Mouse (Mus musculus) hindbrain, embryonic 11.5 days (tissue): ENCODE measurements around the gene Scamp1. TPM values are rescaled to one million over a fixed set of nuclear protein-coding genes. Genes with fewer than 3 reads are reported as not detected.
A peak's percentile ranks its signal among the peaks of the same experiment; 100 is the strongest.

Source experiments
- ATAC-seq: fragments of 200-750 bp; cut with Nextera tagmentation; 2 replicates; pipeline ENCODE4 v1.8.0; 2017; ENCODE audit warnings: mild to moderate bottlenecking, moderate TSS enrichment, moderate library complexity; ENCODE audit not compliant: low FRiP score
- DNase-seq: peaks from one replicate; pipeline ENCODE4 v3.0.0-alpha.2; 2015; ENCODE audit warnings: low spot score
- H3K27ac ChIP-seq: fragments of 300-500 bp; sonication (generic); 2 replicates; pipeline ENCODE4 v1.5.1; 2014; ENCODE audit warnings: mild to moderate bottlenecking, low read depth, low read length
- H3K27me3 ChIP-seq: fragments of 300-500 bp; sonication (generic); 2 replicates; pipeline ENCODE4 v1.6.1; 2014; ENCODE audit warnings: mild to moderate bottlenecking, low read length, moderate library complexity, mixed read lengths; ENCODE audit not compliant: control insufficient read depth, insufficient read depth
- H3K36me3 ChIP-seq: fragments of 300-500 bp; sonication (generic); 2 replicates; pipeline ENCODE4 v1.6.1; 2014; ENCODE audit warnings: mild to moderate bottlenecking, low read length, moderate library complexity, mixed read lengths; ENCODE audit not compliant: control insufficient read depth, insufficient read depth
- H3K4me1 ChIP-seq: fragments of 300-500 bp; sonication (generic); replicated peaks from 2 replicates; pipeline ENCODE4 v1.6.1; 2014; ENCODE audit warnings: low read length, mixed read lengths; ENCODE audit not compliant: control insufficient read depth, insufficient read depth
- H3K4me2 ChIP-seq: fragments of 300-500 bp; sonication (generic); replicated peaks from 2 replicates; pipeline ENCODE4 v1.6.1; 2014; ENCODE audit warnings: mild to moderate bottlenecking, low read depth, low read length
- H3K4me3 ChIP-seq: fragments of 300-500 bp; sonication (generic); 2 replicates; pipeline ENCODE4 v1.5.1; 2014; ENCODE audit warnings: low read depth, low read length
- H3K9ac ChIP-seq: fragments of 300-500 bp; sonication (generic); 2 replicates; pipeline ENCODE4 v1.6.1; 2014; ENCODE audit warnings: low read depth, low read length
- H3K9me3 ChIP-seq: fragments of 300-500 bp; sonication (generic); 2 replicates; pipeline ENCODE4 v1.6.1; 2016; ENCODE audit warnings: low read length; ENCODE audit not compliant: control insufficient read depth
- WGBS: fragments of 180-500 bp; shearing (Covaris S2); extraction: QIAGEN DNeasy Blood & Tissue Kit; methylation state at CpG from one replicate; pipeline ENCODE4 v1.1.7; 2014; 5-methylcytosine and 5-hydroxymethylcytosine counted together
- polyA plus RNA-seq: library from polyadenylated mRNA; unstranded; fragments of >200 nt; fragmentation: Nextera tagmentation; extraction: Ambion mirVana; gene quantifications from 2 replicates; pipeline ENCODE4 v1.2.1, GENCODE M21; 2014

Gene Scamp1
- polyA plus RNA-seq, 1 experiment from 2014 or later = 49.6 TPM

DNA sequence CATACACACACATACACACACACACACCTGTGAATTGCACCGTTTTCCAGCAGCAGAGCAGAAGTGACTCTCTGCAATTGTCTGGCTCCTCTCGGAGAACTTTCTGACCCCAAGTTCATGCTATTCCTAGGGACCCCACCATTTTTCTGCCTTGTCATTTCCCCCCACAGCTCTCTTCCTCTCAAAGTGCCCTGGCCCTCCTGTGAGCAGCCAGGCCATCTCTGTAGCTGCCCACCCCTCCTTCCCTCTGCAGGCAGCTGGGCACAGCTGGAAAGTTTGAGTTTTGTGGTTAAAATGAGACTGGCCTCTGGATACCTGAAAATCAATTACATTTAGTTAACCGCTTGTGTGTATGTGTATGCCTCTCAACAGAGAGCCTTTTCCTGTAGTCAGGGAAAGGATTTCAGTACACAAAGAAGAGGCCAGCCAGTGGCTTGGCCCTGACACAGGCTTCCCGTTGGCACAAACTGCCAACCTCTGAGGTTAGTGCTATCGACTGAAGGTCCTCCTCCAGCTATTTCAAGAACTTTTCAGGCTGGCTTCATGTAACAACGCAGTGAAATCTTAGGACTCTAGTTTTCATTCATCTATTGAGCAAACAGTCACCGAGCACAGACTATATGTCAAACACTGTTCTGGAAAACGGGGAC lies 102.2 kb downstream of the Scamp1 start:
- no peak overlapping the region for H3K4me2 ChIP-seq
- H3K27ac ChIP-seq = no peak overlapping the region
- no peak for ATAC-seq
- peaks cover 2% of the 10 kb centered on the region; the same call in 1 of the 2 replicates for H3K4me1 ChIP-seq
- no peak overlapping the region for H3K9ac ChIP-seq
- 85% methylated on average over 8 of the region's 8 CpGs for WGBS
- no peaks in the 10 kb centered on the region for H3K27me3 ChIP-seq
- H3K36me3 ChIP-seq = no peaks in the 10 kb centered on the region
- H3K9me3 ChIP-seq = no peaks in the 10 kb centered on the region
- no peak for DNase-seq
- H3K4me3 ChIP-seq = no peak overlapping the region

DNA sequence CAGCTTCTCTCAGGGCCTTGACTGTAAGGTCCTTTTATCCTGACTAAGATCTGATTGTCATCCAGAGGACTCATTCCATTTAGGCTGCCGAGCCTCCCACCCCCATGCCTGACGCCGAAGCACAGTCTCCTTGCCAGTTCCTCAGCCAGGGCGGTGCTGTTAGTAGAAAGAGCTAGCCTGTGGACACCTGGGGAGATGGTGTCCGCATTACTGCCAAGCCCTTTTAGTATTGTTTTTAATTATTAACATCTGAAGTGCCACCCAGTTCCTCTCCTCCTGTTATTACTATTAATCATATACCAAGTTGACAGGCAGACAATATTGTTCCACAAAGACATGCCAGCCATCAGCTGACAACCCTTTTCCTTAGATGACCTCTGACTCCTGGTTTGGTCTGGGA lies 103.6 kb downstream of the Scamp1 start:
- Histone ChIP-seq H3K9me3 (no peaks in the 10 kb centered on the region), H3K4me1 (peaks cover 2% of the 10 kb centered on the region; the same call in 1 of the 2 replicates), H3K36me3 (no peaks in the 10 kb centered on the region), H3K27me3 (no peaks in the 10 kb centered on the region), H3K4me3 (no peak overlapping the region), H3K27ac (no peak overlapping the region), H3K9ac (no peak overlapping the region), H3K4me2 (no peak overlapping the region)
- DNase-seq (no peak), ATAC-seq (no peak)
- 72% methylated on average over 5 of the region's 5 CpGs for WGBS

DNA sequence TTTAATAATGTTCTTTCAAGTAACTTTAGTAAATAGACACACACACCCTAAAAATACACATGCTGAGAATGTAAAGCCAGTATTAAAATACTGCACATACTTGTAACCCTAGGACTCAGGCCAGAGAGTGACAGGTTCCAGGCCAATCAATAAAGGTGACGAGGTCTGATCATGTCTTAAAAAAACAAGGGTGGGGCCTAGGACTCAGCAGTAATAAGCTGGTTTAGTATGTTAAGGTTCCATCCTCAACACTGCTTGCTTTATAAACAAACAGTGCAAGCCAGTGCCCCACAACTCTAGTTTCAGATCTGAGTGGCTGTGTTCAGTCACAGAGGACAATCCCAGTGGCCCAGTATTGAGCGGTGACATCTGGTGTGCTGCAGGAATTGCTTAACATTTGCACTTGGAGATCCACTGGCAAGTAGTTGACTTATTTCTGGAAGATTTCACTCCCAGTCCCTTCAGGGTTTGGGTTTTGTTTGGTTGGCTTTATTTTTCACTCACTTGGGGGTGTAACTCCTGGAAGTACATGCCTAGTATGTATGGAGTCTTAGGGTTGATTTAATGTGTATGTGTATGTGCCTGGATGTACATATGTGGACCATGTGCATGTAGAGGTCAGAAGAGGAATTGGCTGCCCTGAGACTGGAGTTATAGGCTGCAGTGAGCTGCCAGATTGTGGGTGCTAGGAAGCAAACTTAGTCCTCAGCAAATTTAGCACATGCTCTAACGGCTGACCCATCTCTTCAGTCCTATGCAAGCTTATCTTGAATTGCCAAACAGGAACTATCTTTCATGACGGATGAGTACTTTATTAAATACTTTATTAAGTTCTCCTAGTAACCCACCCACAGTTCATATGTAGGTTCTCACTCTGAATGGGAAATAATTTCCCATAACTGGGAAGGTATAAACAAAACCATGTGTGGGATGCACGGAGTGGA lies 104.9 kb downstream of the Scamp1 start:
- Histone ChIP-seq H3K27ac (no peak overlapping the region), H3K4me3 (no peak overlapping the region), H3K36me3 (no peaks in the 10 kb centered on the region), H3K9me3 (no peaks in the 10 kb centered on the region), H3K9ac (no peak overlapping the region), H3K4me1 (peaks cover 2% of the 10 kb centered on the region; the same call in 1 of the 2 replicates), H3K4me2 (no peak overlapping the region), H3K27me3 (no peaks in the 10 kb centered on the region)
- WGBS = 90% methylated on average over 5 of the region's 5 CpGs
- ATAC-seq = no peak
- no peak for DNase-seq

GRCm38 (mm10) chr13:94178401-94179040 lies 107.1 kb downstream of the Scamp1 start:
- Histone ChIP-seq H3K4me1 (peaks cover 2% of the 10 kb centered on the region), H3K36me3 (no peaks in the 10 kb centered on the region), H3K9me3 (no peaks in the 10 kb centered on the region), H3K4me2 (no peak overlapping the region), H3K4me3 (no peak overlapping the region), H3K27ac (no peak overlapping the region), H3K9ac (no peak overlapping the region), H3K27me3 (peaks cover 11% of the 10 kb centered on the region; the same call in 1 of the 2 replicates)
- no peak for DNase-seq
- ATAC-seq = peak; percentile 41; the same call in 1 of the 2 replicates
- WGBS = 72% methylated on average over 11 of the region's 11 CpGs

- Histone ChIP-seq H3K9ac (no peak overlapping the region), H3K27me3 (peaks cover 13% of the 10 kb centered on the region), H3K4me1 (peaks cover 7% of the 10 kb centered on the region), H3K36me3 (no peaks in the 10 kb centered on the region), H3K4me3 (no peak overlapping the region), H3K9me3 (no peaks in the 10 kb centered on the region), H3K4me2 (no peak overlapping the region), H3K27ac (no peak overlapping the region)
- WGBS = 55% methylated on average over 7 of the region's 7 CpGs
- DNase-seq = peak; percentile 58
- ATAC-seq = no peak
These were observed 108.5 kb downstream of the Scamp1 start for GRCm38 (mm10) chr13:94177148-94177547.

DNA sequence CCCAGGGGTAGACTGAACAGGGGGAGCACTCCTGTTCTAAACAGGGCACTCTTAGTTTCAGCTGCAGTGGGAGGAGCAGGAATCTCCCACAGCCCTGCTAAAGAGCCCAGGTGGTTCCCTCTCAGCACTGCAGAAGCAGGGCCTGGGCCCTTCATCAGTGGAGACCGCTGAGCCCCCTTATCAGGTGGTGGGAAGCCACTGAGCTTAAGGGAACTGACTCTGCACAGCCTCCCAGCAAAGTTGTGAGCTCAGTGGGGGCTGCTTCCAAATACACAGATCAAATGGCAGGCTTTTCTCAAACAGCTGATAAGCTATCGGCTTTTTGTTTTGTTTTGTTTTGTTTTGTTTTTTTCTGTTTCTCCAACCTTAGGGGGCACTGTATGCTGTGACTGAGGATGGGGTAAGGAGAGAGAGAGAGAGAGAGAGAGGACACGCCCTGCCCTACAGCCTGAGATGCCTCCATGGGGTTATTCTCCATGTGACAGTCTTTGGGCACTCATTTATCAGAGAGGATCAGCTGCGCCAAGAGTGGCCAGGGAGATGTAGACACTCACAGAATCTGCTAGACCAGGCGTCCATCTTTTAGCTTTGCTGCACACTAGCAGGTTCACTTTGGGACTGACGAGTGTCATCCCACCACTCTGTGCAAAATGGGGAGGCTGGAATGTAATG lies 110.1 kb downstream of the Scamp1 start:
- Histone ChIP-seq H3K36me3 (no peaks in the 10 kb centered on the region), H3K4me2 (no peak overlapping the region), H3K27me3 (peaks cover 16% of the 10 kb centered on the region), H3K9ac (no peak overlapping the region), H3K27ac (no peak overlapping the region), H3K4me1 (peaks cover 7% of the 10 kb centered on the region), H3K9me3 (no peaks in the 10 kb centered on the region), H3K4me3 (no peak overlapping the region)
- ATAC-seq (no peak), DNase-seq (no peak)
- 57% methylated on average over 6 of the region's 6 CpGs for WGBS

DNA sequence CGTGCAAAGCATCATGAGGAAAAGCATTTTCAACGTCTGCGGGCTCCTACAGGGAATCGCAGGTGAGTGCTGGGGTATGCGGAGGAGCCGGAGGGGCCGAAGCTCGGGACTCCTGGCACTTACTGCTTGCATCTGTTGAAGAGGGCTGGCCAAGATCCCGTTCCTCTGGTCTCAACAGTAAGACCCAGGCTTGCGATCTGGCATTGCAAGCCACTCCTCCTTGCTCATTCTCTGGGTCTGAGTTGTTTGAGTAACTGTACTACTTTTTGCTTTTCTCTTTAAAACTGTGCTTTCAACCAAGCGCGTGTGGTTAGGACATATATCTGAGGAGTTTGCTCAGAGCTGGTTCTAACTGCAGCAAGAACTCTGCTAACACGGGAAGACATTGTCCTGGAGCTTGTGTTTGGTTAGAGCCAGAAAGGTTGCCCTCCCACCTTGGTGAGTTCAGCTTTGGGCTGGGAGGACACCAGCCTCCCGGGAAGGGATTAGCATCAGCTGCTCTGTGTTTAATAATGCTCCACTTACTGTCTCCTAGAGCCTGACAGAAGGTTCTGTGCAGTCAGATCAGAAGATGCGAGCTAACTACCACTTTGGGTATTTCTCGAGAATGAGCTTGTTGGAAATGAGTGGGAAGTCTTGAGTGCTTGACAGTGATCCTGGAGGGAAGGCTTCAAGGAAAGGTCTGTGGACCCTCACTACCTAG lies 110.9 kb downstream of the Scamp1 start:
- peak overlapping the region; percentile 55 for H3K9ac ChIP-seq
- H3K4me3 ChIP-seq = peak overlapping the region; percentile 47
- H3K36me3 ChIP-seq = no peaks in the 10 kb centered on the region
- WGBS = 19% methylated on average over 16 of the region's 16 CpGs
- H3K4me2 ChIP-seq = peak overlapping the region; percentile 95
- ATAC-seq = no peak
- DNase-seq = no peak
- peaks cover 7% of the 10 kb centered on the region for H3K4me1 ChIP-seq
- H3K9me3 ChIP-seq = no peaks in the 10 kb centered on the region
- H3K27me3 ChIP-seq = peaks cover 16% of the 10 kb centered on the region
- no peak overlapping the region for H3K27ac ChIP-seq
